Mouse (Mus musculus) bone marrow macrophage, adult 2 months (primary cell): ENCODE results near the gene Psmb3.

Experiments
- CTCF ChIP-seq: IDR thresholded peaks from 2 replicates; pipeline ENCODE4 v1.5.1; 2012; ENCODE audit warnings: low read depth, mild to moderate bottlenecking, low read length, moderate library complexity
- POLR2A ChIP-seq: IDR thresholded peaks from 2 replicates; pipeline ENCODE4 v1.6.1; 2012; ENCODE audit warnings: mild to moderate bottlenecking, low read depth, low read length, borderline replicate concordance

DNA sequence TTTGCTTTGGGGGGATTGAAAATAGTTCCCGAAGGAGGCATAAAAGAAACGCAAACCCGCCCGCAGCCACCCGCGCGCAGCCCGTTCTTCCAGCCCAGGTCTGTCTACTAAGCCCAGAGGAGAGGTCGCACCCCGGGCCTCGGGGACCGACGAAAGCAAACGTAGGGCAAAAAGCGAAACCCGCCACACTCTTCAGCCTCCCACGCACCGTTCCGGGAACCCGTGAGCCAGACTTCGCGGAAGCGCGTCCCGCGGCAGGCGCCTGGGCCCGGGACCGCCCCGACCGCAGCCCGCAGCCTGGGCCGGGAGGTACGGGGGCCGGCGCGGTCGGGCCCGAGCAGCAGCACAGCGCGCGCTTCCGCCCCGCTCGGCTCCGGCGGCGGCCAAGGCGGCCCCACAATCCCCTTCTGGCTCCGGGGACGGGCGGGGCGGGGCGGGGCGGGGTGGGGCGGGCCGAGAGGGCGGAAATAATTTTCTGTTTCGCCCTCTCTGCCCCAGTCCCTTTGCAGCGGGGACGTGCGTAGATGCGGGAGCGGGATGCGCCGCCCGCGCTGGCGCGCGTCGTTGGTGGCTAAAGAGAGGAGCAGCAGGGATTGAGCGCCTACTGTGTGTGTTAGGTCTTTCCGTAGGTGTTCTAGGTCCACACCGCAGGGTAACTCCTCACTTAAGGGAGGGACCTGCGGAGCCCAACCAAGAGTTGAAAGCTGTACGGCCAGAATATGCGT, 43.0 kb upstream of the Psmb3 start:
- TF ChIP-seq CTCF (no peak), POLR2A (peak; percentile 47; the same call in 1 of the 2 replicates)
